25 mouse cellular contexts compared by ENCODE assay signal in the genomic region with DNA sequence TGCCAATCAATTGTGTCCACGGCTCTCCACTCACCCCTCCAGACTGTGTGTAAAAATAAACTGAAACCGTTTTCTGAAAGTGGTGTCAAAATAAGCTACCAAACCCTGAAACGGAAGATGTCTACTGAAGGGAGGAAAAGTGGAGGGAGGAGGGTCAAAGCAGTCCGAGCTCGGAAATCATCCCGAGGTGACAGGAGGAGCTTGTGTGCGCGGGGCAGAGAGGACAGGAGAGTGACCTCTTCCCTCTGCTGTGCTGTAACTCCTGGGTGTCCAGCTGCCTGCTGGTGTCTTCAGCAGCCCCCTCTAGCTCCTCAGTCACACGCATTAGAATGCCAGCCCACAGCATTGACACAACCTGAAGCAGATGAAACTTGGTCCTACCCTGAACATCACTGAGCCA.
DNase-seq lines count a peak whose midpoint lies in the region; ATAC-seq and TF ChIP-seq lines count a peak whose summit lies in the region.
"Had no signal": no experiment of that assay in that cellular context is flagged by ENCODE, and none has a peak within 500 bp of the region (broad histone marks: within the 10 kb centered on the region; RNA-seq: fewer than 3 reads in every experiment).

No protein-coding gene starts in this region.

- H3K27me3 ChIP-seq in forebrain, embryonic 11.5 days (ENCODE audit: control insufficient read depth, insufficient read depth, low read length), result no peaks in the 10 kb centered on the region
- H3K27me3 ChIP-seq in forebrain, embryonic 12.5 days, result no peaks in the 10 kb centered on the region
- H3K27me3 ChIP-seq in kidney, embryonic 15.5 days, result no peaks in the 10 kb centered on the region
- no peaks in the 10 kb centered on the region for H3K27me3 ChIP-seq in kidney, adult 2 months (replicated peaks; ENCODE audit: control insufficient read depth, insufficient read depth, low read length)
- no peaks in the 10 kb centered on the region for H3K27me3 ChIP-seq in kidney, postnatal 0 days (ENCODE audit: insufficient read depth, low read length)
- H3K27me3 ChIP-seq: CH12.LX; embryonic facial prominence, embryonic 12.5 days; Patski had no signal

- no peak overlapping the region for H3K27ac ChIP-seq in forebrain, embryonic 11.5 days (ENCODE audit: low read depth, low read length)
- no peak overlapping the region for H3K27ac ChIP-seq in forebrain, embryonic 12.5 days
- no peak overlapping the region for H3K27ac ChIP-seq in kidney, embryonic 15.5 days
- H3K27ac ChIP-seq in kidney, adult 2 months (ENCODE audit: insufficient read depth, low read depth, low read length), result no peak overlapping the region
- H3K27ac ChIP-seq in kidney, postnatal 0 days, result no peak overlapping the region
- H3K27ac ChIP-seq: embryonic facial prominence, embryonic 10.5 days; embryonic facial prominence, embryonic 12.5 days; forebrain, embryonic 10.5 days had no signal

- no peak overlapping the region for H3K4me2 ChIP-seq in forebrain, embryonic 11.5 days (ENCODE audit: low read depth, low read length, severe bottlenecking)
- H3K4me2 ChIP-seq in forebrain, embryonic 12.5 days, result no peak overlapping the region
- H3K4me2 ChIP-seq in kidney, embryonic 15.5 days, result no peak overlapping the region
- no peak overlapping the region for H3K4me2 ChIP-seq in kidney, postnatal 0 days (ENCODE audit: low read length)
- H3K4me2 ChIP-seq: embryonic facial prominence, embryonic 12.5 days had no signal

- DNase-seq in forebrain, embryonic 11.5 days (ENCODE audit: low spot score), result peak; percentile 39
- DNase-seq in kidney, adult 2 months, result no peak
- peak; percentile 54 for DNase-seq in kidney, postnatal 0 days (ENCODE audit: low spot score)
- DNase-seq in kidney, adult 9 months, result no peak
- DNase-seq: adrenal gland, adult 8-10 months; adrenal gland, postnatal 14 days; adrenal gland, postnatal 36 days; B cell, adult 2 months; cerebellum, adult 11-12 months; cerebellum, adult 2 months; cerebellum, adult 9-10 months; cerebellum, postnatal 10 days; cerebellum, postnatal 25 days had no signal

- no peak for TF ChIP-seq CTCF in kidney, adult 2 months (conservative IDR thresholded peaks at IDR 0.05; ENCODE audit: insufficient read depth, insufficient read length, low read depth, low read length)
- no peak for TF ChIP-seq CTCF in kidney, postnatal 0 days (IDR thresholded peaks at IDR 0.05; ENCODE audit: low read depth)

- 85% methylated on average over 9 of the region's 9 CpGs for WGBS in forebrain, embryonic 11.5 days
- 88% methylated on average over 9 of the region's 9 CpGs for WGBS in forebrain, embryonic 12.5 days
- 30% methylated on average over 9 of the region's 9 CpGs for WGBS in kidney, embryonic 15.5 days
- WGBS in kidney, adult 2 months, result 45% methylated on average over 9 of the region's 9 CpGs
- 30% methylated on average over 9 of the region's 9 CpGs for WGBS in kidney, postnatal 0 days

- no peaks in the 10 kb centered on the region for H3K36me3 ChIP-seq in forebrain, embryonic 11.5 days (ENCODE audit: control insufficient read depth, insufficient read depth, low read length)
- H3K36me3 ChIP-seq in forebrain, embryonic 12.5 days (replicated peaks), result no peaks in the 10 kb centered on the region
- no peaks in the 10 kb centered on the region for H3K36me3 ChIP-seq in kidney, embryonic 15.5 days
- no peaks in the 10 kb centered on the region for H3K36me3 ChIP-seq in kidney, adult 2 months (ENCODE audit: control insufficient read depth, insufficient read depth, low read length)
- H3K36me3 ChIP-seq in kidney, postnatal 0 days (ENCODE audit: insufficient read depth, low read length), result no peaks in the 10 kb centered on the region
- H3K36me3 ChIP-seq: embryonic facial prominence, embryonic 10.5 days; embryonic facial prominence, embryonic 12.5 days; forebrain, embryonic 10.5 days; G1E had no signal

- no peaks in the 10 kb centered on the region; the same call in 1 of the 2 replicates for H3K4me1 ChIP-seq in forebrain, embryonic 11.5 days (replicated peaks; ENCODE audit: control insufficient read depth, insufficient read depth, low read length)
- peaks cover 12% of the 10 kb centered on the region for H3K4me1 ChIP-seq in forebrain, embryonic 12.5 days
- peaks cover 11% of the 10 kb centered on the region for H3K4me1 ChIP-seq in kidney, embryonic 15.5 days
- no peaks in the 10 kb centered on the region for H3K4me1 ChIP-seq in kidney, adult 2 months (ENCODE audit: control insufficient read depth, insufficient read depth, low read length)
- H3K4me1 ChIP-seq in kidney, postnatal 0 days (replicated peaks; ENCODE audit: insufficient read depth, low read length), result no peaks in the 10 kb centered on the region; the same call in 1 of the 2 replicates

- H3K9me3 ChIP-seq in forebrain, embryonic 11.5 days (ENCODE audit: control insufficient read depth, low read length), result no peaks in the 10 kb centered on the region
- H3K9me3 ChIP-seq in forebrain, embryonic 12.5 days, result no peaks in the 10 kb centered on the region
- no peaks in the 10 kb centered on the region for H3K9me3 ChIP-seq in kidney, embryonic 15.5 days (replicated peaks)
- no peaks in the 10 kb centered on the region for H3K9me3 ChIP-seq in kidney, postnatal 0 days (replicated peaks; ENCODE audit: low read length)
- H3K9me3 ChIP-seq: embryonic facial prominence, embryonic 10.5 days; embryonic facial prominence, embryonic 12.5 days; forebrain, embryonic 10.5 days; G1E had no signal

- no peak for TF ChIP-seq POLR2A in kidney, adult 2 months (IDR thresholded peaks at IDR 0.05; ENCODE audit: low read depth, low read length)

- no peak for ATAC-seq in forebrain, embryonic 11.5 days (replicated peaks; ENCODE audit: low FRiP score)
- ATAC-seq in forebrain, embryonic 12.5 days (ENCODE audit: low FRiP score), result no peak
- ATAC-seq in kidney, embryonic 15.5 days (replicated peaks; ENCODE audit: low FRiP score), result peak; percentile 47
- peak; percentile 64; the same call in 1 of the 2 replicates for ATAC-seq in kidney, postnatal 0 days (replicated peaks; ENCODE audit: low FRiP score, low read depth)
- ATAC-seq: activated CD4-positive, CD25-positive, alpha-beta regulatory T cell, adult 4 months; CD4-positive, CD25-positive, alpha-beta regulatory T cell, adult 4 months; forebrain, embryonic 14.5 days; forebrain, embryonic 16.5 days; Patski had no signal

- H3K9ac ChIP-seq in forebrain, embryonic 11.5 days (ENCODE audit: low read length), result no peak overlapping the region
- no peak overlapping the region for H3K9ac ChIP-seq in forebrain, embryonic 12.5 days
- no peak overlapping the region for H3K9ac ChIP-seq in kidney, embryonic 15.5 days
- H3K9ac ChIP-seq in kidney, postnatal 0 days (ENCODE audit: low read depth, low read length), result no peak overlapping the region
- H3K9ac ChIP-seq: embryonic facial prominence, embryonic 12.5 days had no signal

- no peak overlapping the region for H3K4me3 ChIP-seq in forebrain, embryonic 11.5 days (ENCODE audit: low read depth, low read length)
- H3K4me3 ChIP-seq in forebrain, embryonic 12.5 days (replicated peaks), result no peak overlapping the region
- H3K4me3 ChIP-seq in kidney, embryonic 15.5 days (replicated peaks), result no peak overlapping the region
- H3K4me3 ChIP-seq in kidney, adult 2 months (ENCODE audit: insufficient read depth, low read depth, low read length), result no peak overlapping the region
- no peak overlapping the region for H3K4me3 ChIP-seq in kidney, postnatal 0 days (replicated peaks; ENCODE audit: low read depth, low read length)
- H3K4me3 ChIP-seq: embryonic facial prominence, embryonic 10.5 days; embryonic facial prominence, embryonic 12.5 days; forebrain, embryonic 10.5 days had no signal

Comparison
In these comparisons a context has a peak if more than half of its experiments do, and no peak if none do; other contexts are left out.
1. DNase-seq: peak in forebrain, embryonic 11.5 days (single experiment) and kidney, postnatal 0 days (single experiment); none in kidney, adult 2 months (single experiment) and kidney, adult 9 months (single experiment).
2. ATAC-seq: peak in kidney, embryonic 15.5 days (single experiment) and kidney, postnatal 0 days (single experiment); none in forebrain, embryonic 11.5 days (single experiment) and forebrain, embryonic 12.5 days (single experiment).